Mouse (Mus musculus): ENCODE measurements around the gene Susd1.

DNA sequence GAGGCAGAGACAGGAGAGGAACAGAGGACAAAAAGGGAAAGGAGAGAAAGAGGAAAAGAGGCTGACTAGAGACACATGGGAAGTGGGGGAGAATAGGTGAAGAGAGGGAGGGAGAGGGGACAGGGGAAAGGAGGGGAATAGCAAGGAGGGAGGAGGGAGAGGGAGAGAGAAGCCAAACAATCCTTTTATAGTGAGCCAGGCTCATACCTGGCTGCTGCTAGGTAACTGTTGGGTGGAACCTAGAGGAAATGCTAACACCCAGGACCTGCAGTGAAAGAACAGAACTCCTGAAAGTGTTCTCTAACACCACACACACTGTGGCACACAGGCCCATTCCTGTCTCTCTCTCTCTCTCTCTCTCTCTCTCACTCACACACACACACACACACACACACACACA, 15.6 kb downstream of the Susd1 start:
- TF ChIP-seq CTCF (IDR thresholded peaks at IDR 0.05 in 2 of 3, conservative IDR thresholded peaks at IDR 0.05 in 1 of 3; ENCODE audit: control insufficient read depth in 1 of 3, insufficient read depth in 1 of 3, low read depth in 2 of 3, low read length in 3 of 3, poor library complexity in 1 of 3, severe bottlenecking in 1 of 3) (no peak), POLR2A (IDR thresholded peaks at IDR 0.05; ENCODE audit: control insufficient read depth in 1 of 2, insufficient read depth in 1 of 2, low read depth in 1 of 2, low read length in 2 of 2, poor library complexity in 1 of 2) (no peak), POLR2AphosphoS5 (IDR thresholded peaks at IDR 0.05; ENCODE audit: borderline replicate concordance, low read depth, low read length) (no peak), TCF12 (IDR thresholded peaks at IDR 0.05; ENCODE audit: low read depth, low read length) (no peak), NELFE (IDR thresholded peaks at IDR 0.05; ENCODE audit: low read depth, low read length) (no peak), KAT2A (conservative IDR thresholded peaks at IDR 0.05; ENCODE audit: low read depth, low read length) (no peak)

Data from MEL (cell line).